Comparison of ENCODE assay signal across 9 mouse cellular contexts in genomic region chr5:124929425-124930054, GRCm38 (mm10).
DNase-seq lines count a peak whose midpoint lies in the region; ATAC-seq lines count a peak whose summit lies in the region.
"Had no signal": no experiment of that assay in that cellular context is flagged by ENCODE, and none has a peak within 500 bp of the region (broad histone marks: within the 10 kb centered on the region; RNA-seq: fewer than 3 reads in every experiment).

No protein-coding gene starts in this region.

- H3K36me3 ChIP-seq in heart, embryonic 12.5 days, result no peaks in the 10 kb centered on the region

- peaks cover 7% of the 10 kb centered on the region; the same call in 1 of the 2 replicates for H3K9me3 ChIP-seq in heart, embryonic 12.5 days (replicated peaks)

- H3K9ac ChIP-seq in heart, embryonic 12.5 days, result no peak overlapping the region
- H3K9ac ChIP-seq: liver, embryonic 14.5 days had no signal

- no peak for ATAC-seq in heart, embryonic 12.5 days (ENCODE audit: insufficient number of reproducible peaks, low FRiP score)

- DNase-seq in heart, adult 8-10 months (ENCODE audit: low spot score), result peak; percentile 34
- peak; percentile 10 for DNase-seq in A20 (ENCODE audit: low read depth, low spot score)
- DNase-seq in c-Kit-positive CD71-negative TER-119-negative erythroid progenitor cells, embryonic 14.5 days (ENCODE audit: low read depth), result peak; percentile 16
- DNase-seq in kidney, postnatal 4 days, result peak; percentile 60 to 68
- no peak for DNase-seq in urinary bladder, postnatal 36 days (ENCODE audit: low spot score in 2 of 2)
- DNase-seq in cerebellum, adult 9-10 months, result no peak
- no peak for DNase-seq in retina, embryonic 14.5 days (ENCODE audit: low spot score)

- WGBS in heart, embryonic 12.5 days, result 60% methylated on average over 9 of the region's 9 CpGs

- H3K4me3 ChIP-seq in heart, embryonic 12.5 days, result no peak overlapping the region

- no peak overlapping the region for H3K27ac ChIP-seq in heart, embryonic 12.5 days (ENCODE audit: poor library complexity, severe bottlenecking)
- H3K27ac ChIP-seq: liver, embryonic 14.5 days had no signal

- 0 out of 2 replicates have a peak, but pooled peaks cover 4% of the 10 kb centered on the region for H3K4me1 ChIP-seq in heart, embryonic 12.5 days (replicated peaks)

- H3K4me2 ChIP-seq in heart, embryonic 12.5 days, result no peak overlapping the region

- peaks cover 3% of the 10 kb centered on the region; the same call in 1 of the 2 replicates for H3K27me3 ChIP-seq in heart, embryonic 12.5 days (replicated peaks)

Comparison
In these comparisons a context has a peak if more than half of its experiments do, and no peak if none do; other contexts are left out.
1. DNase-seq: peak in heart, adult 8-10 months (single experiment), A20 (single experiment), c-Kit-positive CD71-negative TER-119-negative erythroid progenitor cells, embryonic 14.5 days (single experiment) and kidney, postnatal 4 days (2 of 2); none in urinary bladder, postnatal 36 days (0 of 2), cerebellum, adult 9-10 months (single experiment) and retina, embryonic 14.5 days (single experiment).